Mouse (Mus musculus) midbrain, embryonic 10.5 days (tissue): ENCODE measurements around the gene Diaph2. TPM values are rescaled to one million over a fixed set of nuclear protein-coding genes. Genes with fewer than 3 reads are reported as not detected.
"Not testable (repeated sequence)": the region's sequence is repeated elsewhere in the genome, so short reads cannot be mapped to it uniquely, and the experiment has no call there.

Source experiments
- DNase-seq: peaks from one replicate; pipeline ENCODE4 v3.0.0-alpha.2; 2017; ENCODE audit warnings: low spot score
- H3K27ac ChIP-seq: fragments of 300-500 bp; sonication (generic); replicated peaks from 2 replicates; pipeline ENCODE4 v1.5.1; 2016; ENCODE audit warnings: mild to moderate bottlenecking
- H3K27me3 ChIP-seq: fragments of 300-500 bp; sonication (generic); 2 replicates; pipeline ENCODE4 v1.6.1; 2016; ENCODE audit warnings: low read depth, mild to moderate bottlenecking; ENCODE audit not compliant: poor library complexity, severe bottlenecking
- H3K36me3 ChIP-seq: fragments of 300-500 bp; sonication (generic); 2 replicates; pipeline ENCODE4 v1.6.1; 2016; ENCODE audit warnings: mild to moderate bottlenecking, moderate library complexity
- H3K4me1 ChIP-seq: fragments of 300-500 bp; sonication (generic); 2 replicates; pipeline ENCODE4 v1.6.1; 2016
- H3K4me3 ChIP-seq: fragments of 300-500 bp; sonication (generic); 2 replicates; pipeline ENCODE4 v1.5.1; 2016; ENCODE audit warnings: mild to moderate bottlenecking, moderate library complexity
- H3K9me3 ChIP-seq: fragments of 300-500 bp; sonication (generic); replicated peaks from 2 replicates; pipeline ENCODE4 v1.6.1; 2016; ENCODE audit warnings: mild to moderate bottlenecking
- WGBS: fragments of 180-500 bp; shearing (Covaris S2); methylation state at CpG from one replicate; pipeline ENCODE4 v1.1.7; 2016; 5-methylcytosine and 5-hydroxymethylcytosine counted together
- polyA plus RNA-seq: library from polyadenylated mRNA; unstranded; fragments of >200 nt; fragmentation: Nextera tagmentation; extraction: Ambion mirVana; gene quantifications from 2 replicates; pipeline ENCODE4 v1.2.1, GENCODE M21; 2016

Diaph2 gene
- polyA plus RNA-seq, 1 experiment from 2014 or later, result 3.1 TPM

GRCm38 (mm10) chrX:129925806-129926205 lies 176.3 kb downstream of the Diaph2 start:
- Histone ChIP-seq H3K27me3 (no peaks in the 10 kb centered on the region), H3K9me3 (no peaks in the 10 kb centered on the region), H3K27ac (no peak overlapping the region), H3K4me3 (no peak overlapping the region), H3K4me1 (no peaks in the 10 kb centered on the region), H3K36me3 (no peaks in the 10 kb centered on the region)
- WGBS, result 83% methylated on average over 2 of the region's 2 CpGs
- DNase-seq, result no peak

GRCm38 (mm10) chrX:129974816-129975215 lies 225.3 kb downstream of the Diaph2 start:
- DNase-seq, result no peak
- Histone ChIP-seq H3K4me3 (no peak overlapping the region), H3K27ac (no peak overlapping the region), H3K9me3 (no peaks in the 10 kb centered on the region), H3K36me3 (no peaks in the 10 kb centered on the region), H3K4me1 (no peaks in the 10 kb centered on the region), H3K27me3 (no peaks in the 10 kb centered on the region)
- WGBS, result 70% methylated on average over 4 of the region's 4 CpGs

GRCm38 (mm10) chrX:130008210-130008609 lies 258.7 kb downstream of the Diaph2 start:
- Histone ChIP-seq H3K4me1 (no peaks in the 10 kb centered on the region), H3K36me3 (no peaks in the 10 kb centered on the region), H3K27ac (no peak overlapping the region), H3K27me3 (no peaks in the 10 kb centered on the region), H3K4me3 (no peak overlapping the region), H3K9me3 (no peaks in the 10 kb centered on the region)
- no peak for DNase-seq

- 75% methylated on average over 1 of the region's 1 CpGs for WGBS
- no peaks in the 10 kb centered on the region for H3K4me1 ChIP-seq
- H3K9me3 ChIP-seq, result no peaks in the 10 kb centered on the region
- DNase-seq, result no peak
- no peak overlapping the region for H3K27ac ChIP-seq
- H3K27me3 ChIP-seq, result no peaks in the 10 kb centered on the region
- no peaks in the 10 kb centered on the region for H3K36me3 ChIP-seq
- H3K4me3 ChIP-seq, result no peak overlapping the region
These were observed 270.2 kb downstream of the Diaph2 start for GRCm38 (mm10) chrX:130019735-130020134.

GRCm38 (mm10) chrX:130044525-130044924 lies 295.0 kb downstream of the Diaph2 start:
- Histone ChIP-seq H3K4me3 (no peak overlapping the region), H3K27ac (no peak overlapping the region), H3K36me3 (no peaks in the 10 kb centered on the region), H3K9me3 (no peaks in the 10 kb centered on the region), H3K27me3 (no peaks in the 10 kb centered on the region), H3K4me1 (no peaks in the 10 kb centered on the region)
- no peak for DNase-seq
- 72% methylated on average over 1 of the region's 1 CpGs for WGBS

- Histone ChIP-seq H3K4me3 (no peak overlapping the region), H3K27me3 (no peaks in the 10 kb centered on the region), H3K9me3 (no peaks in the 10 kb centered on the region), H3K27ac (no peak overlapping the region), H3K4me1 (no peaks in the 10 kb centered on the region), H3K36me3 (no peaks in the 10 kb centered on the region)
- DNase-seq, result no peak
These were observed 399.7 kb downstream of the Diaph2 start for GRCm38 (mm10) chrX:130149216-130149615.

GRCm38 (mm10) chrX:130152164-130152563 lies 402.6 kb downstream of the Diaph2 start:
- Histone ChIP-seq H3K36me3 (no peaks in the 10 kb centered on the region), H3K9me3 (no peaks in the 10 kb centered on the region), H3K4me3 (no peak overlapping the region), H3K4me1 (no peaks in the 10 kb centered on the region), H3K27me3 (no peaks in the 10 kb centered on the region), H3K27ac (no peak overlapping the region)
- 88% methylated on average over 1 of the region's 1 CpGs for WGBS
- DNase-seq, result no peak

- WGBS, result 92% methylated on average over 2 of the region's 2 CpGs
- H3K9me3 ChIP-seq, result no peaks in the 10 kb centered on the region
- no peak for DNase-seq
- H3K27me3 ChIP-seq, result peaks cover 23% of the 10 kb centered on the region
- H3K36me3 ChIP-seq, result no peaks in the 10 kb centered on the region
- 0 out of 2 replicates have a peak, but pooled peaks cover 5% of the 10 kb centered on the region for H3K4me1 ChIP-seq
- H3K4me3 ChIP-seq, result no peak overlapping the region
- H3K27ac ChIP-seq, result no peak overlapping the region
These were observed 423.6 kb downstream of the Diaph2 start for GRCm38 (mm10) chrX:130173126-130173525.

- no peaks in the 10 kb centered on the region for H3K36me3 ChIP-seq
- no peak overlapping the region for H3K4me3 ChIP-seq
- H3K9me3 ChIP-seq, result no peaks in the 10 kb centered on the region
- no peak overlapping the region for H3K27ac ChIP-seq
- H3K4me1 ChIP-seq, result 0 out of 2 replicates have a peak, but pooled peaks cover 4% of the 10 kb centered on the region
- 79% methylated on average over 1 of the region's 1 CpGs for WGBS
- no peaks in the 10 kb centered on the region for H3K27me3 ChIP-seq
- DNase-seq, result no peak
These were observed 438.3 kb downstream of the Diaph2 start for GRCm38 (mm10) chrX:130187891-130188290.

- no peak overlapping the region for H3K27ac ChIP-seq
- H3K4me1 ChIP-seq, result 0 out of 2 replicates have a peak, but pooled peaks cover 4% of the 10 kb centered on the region
- H3K36me3 ChIP-seq, result no peaks in the 10 kb centered on the region
- H3K4me3 ChIP-seq, result no peak overlapping the region
- WGBS, result 77% methylated on average over 2 of the region's 2 CpGs
- DNase-seq, result no peak
- no peaks in the 10 kb centered on the region for H3K9me3 ChIP-seq
- no peaks in the 10 kb centered on the region for H3K27me3 ChIP-seq
These were observed 438.9 kb downstream of the Diaph2 start for GRCm38 (mm10) chrX:130188449-130188848.

GRCm38 (mm10) chrX:130189250-130189649 lies 439.7 kb downstream of the Diaph2 start:
- Histone ChIP-seq H3K36me3 (no peaks in the 10 kb centered on the region), H3K9me3 (no peaks in the 10 kb centered on the region), H3K27me3 (no peaks in the 10 kb centered on the region), H3K27ac (no peak overlapping the region), H3K4me3 (no peak overlapping the region), H3K4me1 (0 out of 2 replicates have a peak, but pooled peaks cover 4% of the 10 kb centered on the region)
- no peak for DNase-seq

- not testable (repeated sequence) for DNase-seq, H3K9me3 ChIP-seq, H3K27me3 ChIP-seq, H3K4me1 ChIP-seq, H3K27ac ChIP-seq, H3K4me3 ChIP-seq, H3K36me3 ChIP-seq
- 89% methylated on average over 3 of the region's 3 CpGs for WGBS
These were observed 447.9 kb downstream of the Diaph2 start for GRCm38 (mm10) chrX:130197412-130197811.

- WGBS, result 78% methylated on average over 2 of the region's 2 CpGs
- no peak overlapping the region for H3K27ac ChIP-seq
- no peaks in the 10 kb centered on the region for H3K9me3 ChIP-seq
- H3K4me1 ChIP-seq, result no peaks in the 10 kb centered on the region
- H3K27me3 ChIP-seq, result no peaks in the 10 kb centered on the region
- no peaks in the 10 kb centered on the region for H3K36me3 ChIP-seq
- no peak for DNase-seq
- H3K4me3 ChIP-seq, result no peak overlapping the region
These were observed 455.7 kb downstream of the Diaph2 start for GRCm38 (mm10) chrX:130205243-130205642.

GRCm38 (mm10) chrX:130212227-130212626 lies 462.7 kb downstream of the Diaph2 start:
- no peak overlapping the region for H3K27ac ChIP-seq
- WGBS, result 93% methylated on average over 4 of the region's 4 CpGs
- no peaks in the 10 kb centered on the region for H3K9me3 ChIP-seq

More at GRCm38 (mm10) chrX:130212227-130212626, 462.7 kb downstream of the Diaph2 start:
- no peak overlapping the region for H3K4me3 ChIP-seq
- H3K36me3 ChIP-seq, result no peaks in the 10 kb centered on the region
- H3K4me1 ChIP-seq, result no peaks in the 10 kb centered on the region
- DNase-seq, result no peak
- no peaks in the 10 kb centered on the region for H3K27me3 ChIP-seq
